Mouse (Mus musculus) ES-E14 (cell line): ENCODE data around the gene Tex21. TPM values are rescaled to one million over a fixed set of nuclear protein-coding genes. Genes with fewer than 3 reads are reported as not detected.

ENCODE experiments used
- DNase-seq: peaks from one replicate; pipeline ENCODE4 v3.0.0-alpha.2; 2013; ENCODE audit warnings: low read depth, low spot score
- H3K27ac ChIP-seq: 2 replicates; pipeline ENCODE4 v1.5.1; 2012; ENCODE audit warnings: low read depth, mild to moderate bottlenecking, low read length, moderate library complexity, mixed read lengths; ENCODE audit not compliant: poor library complexity, insufficient read depth, severe bottlenecking
- H3K36me3 ChIP-seq: 2 replicates; pipeline ENCODE4 v1.6.1; 2012; ENCODE audit warnings: mild to moderate bottlenecking, low read length, moderate library complexity, mixed read lengths; ENCODE audit not compliant: control insufficient read depth, poor library complexity, insufficient read depth, severe bottlenecking
- H3K4me1 ChIP-seq, 2 experiments: fragments of 150-350 bp in 1 of 2; sonication (generic) in 1 of 2; 2 replicates each; pipeline ENCODE4 v1.6.1; 2012; ENCODE audit warnings: low read length in 2 of 2, mild to moderate bottlenecking in 1 of 2, mixed read lengths in 1 of 2; ENCODE audit not compliant: control insufficient read depth in 2 of 2, insufficient read depth in 2 of 2, poor library complexity in 1 of 2
- H3K4me3 ChIP-seq, 2 experiments: fragments of 150-350 bp in 1 of 2; sonication (generic) in 1 of 2; 2 replicates each; pipeline ENCODE4 v1.5.1; 2012; ENCODE audit warnings: low read length in 2 of 2, low read depth in 1 of 2, mild to moderate bottlenecking in 1 of 2, mixed read lengths in 1 of 2; ENCODE audit not compliant: insufficient read depth in 1 of 2, poor library complexity in 1 of 2, severe bottlenecking in 1 of 2
- H3K9ac ChIP-seq: 2 replicates; pipeline ENCODE4 v1.6.1; 2012; ENCODE audit warnings: low read depth, mild to moderate bottlenecking, low read length, mixed read lengths; ENCODE audit not compliant: poor library complexity, insufficient read depth, severe bottlenecking
- H3K9me3 ChIP-seq: fragments of 150-350 bp; sonication (generic); 2 replicates; pipeline ENCODE4 v1.6.1; 2012; ENCODE audit warnings: low read depth, mild to moderate bottlenecking, low read length; ENCODE audit not compliant: control insufficient read depth, insufficient read depth
- CHD2 ChIP-seq: IDR thresholded peaks from 2 replicates; pipeline ENCODE4 v1.6.1; 2014; ENCODE audit warnings: mild to moderate bottlenecking, low read depth, low read length, inconsistent platforms
- HCFC1 ChIP-seq: IDR thresholded peaks from 2 replicates; pipeline ENCODE4 v1.6.1; 2012; ENCODE audit warnings: low read length, inconsistent platforms, borderline replicate concordance; ENCODE audit not compliant: insufficient read depth
- MAFK ChIP-seq: IDR thresholded peaks from 2 replicates; pipeline ENCODE4 v1.6.1; 2014; ENCODE audit warnings: mild to moderate bottlenecking, low read depth, low read length, inconsistent platforms; ENCODE audit not compliant: insufficient read depth
- ZC3H11A ChIP-seq: IDR thresholded peaks from 2 replicates; pipeline ENCODE4 v1.6.1; 2012; ENCODE audit warnings: low read depth, mild to moderate bottlenecking, inconsistent platforms, low read length, borderline replicate concordance
- ZNF384 ChIP-seq: IDR thresholded peaks from 2 replicates; pipeline ENCODE4 v1.6.1; 2012; ENCODE audit warnings: low read depth, low read length, inconsistent platforms
- in situ Hi-C, 2 experiments: fragments of 600-800 bp; cut with MboI; formaldehyde crosslinking; loops; one replicate each; pipeline ENCODE4 v1.15.1; 2025; ENCODE audit warnings: low sequenced_read_pairs in 2 of 2, inconsistent platforms in 1 of 2; ENCODE audit not compliant: unreplicated experiment in 2 of 2
- total RNA-seq: library from RNA; depleted of rRNA; stranded (reverse); fragments of 300-350 nt; gene quantifications from 2 replicates; pipeline ENCODE4 v1.2.3, GENCODE M21; 2012

Gene Tex21
- total RNA-seq, 1 experiment = 2.0 TPM

DNA sequence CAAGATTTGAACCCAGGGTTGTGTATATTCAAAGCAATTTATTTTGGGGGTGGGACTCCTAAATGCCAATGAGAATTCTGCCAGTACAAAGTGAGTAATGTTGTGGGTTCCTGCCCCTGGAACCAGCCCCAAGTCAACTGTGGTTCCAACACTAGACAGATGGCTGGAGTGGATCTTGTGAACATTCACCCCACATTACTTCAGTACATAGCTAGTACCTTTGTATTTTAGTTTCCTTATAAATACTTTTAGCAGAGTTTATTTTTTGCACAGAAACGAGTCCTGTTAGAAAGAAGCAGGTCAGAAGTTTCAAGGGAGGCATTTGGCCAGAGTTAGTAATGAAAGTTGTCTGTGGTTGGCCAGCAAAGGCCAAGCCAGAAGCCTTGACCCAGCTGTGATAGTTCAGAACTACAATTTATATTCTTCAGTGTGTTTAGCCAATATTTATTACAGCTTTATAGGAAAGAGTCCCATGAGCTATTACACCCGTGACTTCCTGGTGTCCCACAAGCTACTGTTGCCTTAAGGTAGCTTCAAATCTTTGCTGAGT is 34.6 kb upstream of the Tex21 start:
- H3K9me3 ChIP-seq = no peaks in the 10 kb centered on the region
- no peak for DNase-seq
- no peak overlapping the region for H3K4me3 ChIP-seq
- no peak overlapping the region for H3K27ac ChIP-seq
- no peak overlapping the region for H3K9ac ChIP-seq
- peaks cover 63% of the 10 kb centered on the region for H3K36me3 ChIP-seq
- no peaks in the 10 kb centered on the region for H3K4me1 ChIP-seq
- in situ Hi-C loops = no loop called here
- TF ChIP-seq CHD2 = no peak
- TF ChIP-seq HCFC1 = no peak
- no peak for TF ChIP-seq ZC3H11A
- TF ChIP-seq ZNF384 = no peak
- no peak for TF ChIP-seq MAFK

- Histone ChIP-seq H3K27ac (no peak overlapping the region), H3K9ac (no peak overlapping the region), H3K4me1 (no peaks in the 10 kb centered on the region), H3K4me3 (no peak overlapping the region), H3K36me3 (peaks cover 64% of the 10 kb centered on the region), H3K9me3 (no peaks in the 10 kb centered on the region)
- TF ChIP-seq MAFK = no peak
- TF ChIP-seq HCFC1 = no peak
- no peak for TF ChIP-seq CHD2
- TF ChIP-seq ZNF384 = no peak
- no peak for TF ChIP-seq ZC3H11A
- in situ Hi-C loops = no loop called here
- no peak for DNase-seq
Observed at GRCm38 (mm10) chr12:76280556-76280955, 34.0 kb upstream of the Tex21 start.

GRCm38 (mm10) chr12:76278209-76278608 is 31.7 kb upstream of the Tex21 start:
- DNase-seq = no peak
- Histone ChIP-seq H3K9ac (no peak overlapping the region), H3K36me3 (peaks cover 54% of the 10 kb centered on the region), H3K27ac (no peak overlapping the region), H3K4me3 (no peak overlapping the region), H3K4me1 (no peaks in the 10 kb centered on the region), H3K9me3 (no peaks in the 10 kb centered on the region)
- TF ChIP-seq ZC3H11A (no peak), CHD2 (no peak), MAFK (no peak), ZNF384 (no peak)
- in situ Hi-C loops = no loop called here

DNA sequence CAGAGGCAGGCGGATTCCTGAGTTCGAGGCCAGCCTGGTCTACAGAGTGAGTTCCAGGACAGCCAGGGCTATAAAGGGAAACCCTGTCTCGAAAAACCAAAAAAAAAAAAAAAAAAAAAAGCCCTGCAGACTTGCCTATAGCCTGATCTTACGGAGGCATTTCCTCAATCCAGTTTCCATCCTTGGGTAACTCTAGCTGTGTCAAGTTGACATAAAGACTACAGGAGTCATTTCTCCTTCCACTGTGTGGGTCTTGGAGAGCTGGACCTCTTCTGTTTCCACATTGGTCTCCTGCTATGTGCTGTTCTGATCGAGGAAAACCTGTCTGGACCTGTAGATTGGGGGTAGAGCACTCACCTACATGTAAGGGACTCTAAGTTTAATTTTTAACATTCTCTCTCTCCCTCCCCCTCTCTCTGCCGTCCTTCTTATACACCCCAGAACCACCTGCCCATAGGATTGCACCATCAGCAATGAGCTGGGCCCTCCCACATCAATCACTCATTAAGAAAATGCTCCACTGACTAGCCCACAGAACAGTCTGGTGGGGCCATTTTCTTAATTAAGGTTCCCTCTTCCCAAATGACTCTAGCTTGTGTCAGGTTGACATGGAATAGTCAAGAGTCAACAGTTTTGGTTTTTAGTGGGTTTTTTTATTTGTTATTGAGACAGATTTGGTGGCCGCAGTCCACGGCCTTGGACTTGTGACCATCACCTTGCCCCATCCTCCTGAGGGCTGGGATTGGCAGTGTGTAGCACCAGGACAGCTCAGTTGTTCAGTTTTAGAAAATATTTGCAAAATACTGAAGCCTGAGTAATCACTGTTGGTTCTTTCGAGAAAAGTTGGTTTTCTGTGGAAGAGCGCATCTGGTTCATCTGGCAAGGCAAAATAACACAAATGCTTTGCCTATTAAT is 26.3 kb upstream of the Tex21 start:
- no peak overlapping the region for H3K4me3 ChIP-seq
- TF ChIP-seq MAFK (no peak), ZC3H11A (no peak), ZNF384 (0 out of 2 replicates have a peak, but pooled peaks have one; percentile 19), CHD2 (no peak), HCFC1 (no peak)
- H3K36me3 ChIP-seq = peaks cover 46% of the 10 kb centered on the region
- H3K4me1 ChIP-seq = peaks cover 0 to 6% of the 10 kb centered on the region in 2 experiments; a peak in 1 of 4 replicates
- H3K27ac ChIP-seq = no peak overlapping the region
- no peak overlapping the region for H3K9ac ChIP-seq
- H3K9me3 ChIP-seq = no peaks in the 10 kb centered on the region
- no peak for DNase-seq
- in situ Hi-C loops = no loop called here

- no peak overlapping the region for H3K27ac ChIP-seq
- no peak overlapping the region for H3K4me3 ChIP-seq
- H3K9ac ChIP-seq = no peak overlapping the region
- peaks cover 43% of the 10 kb centered on the region for H3K36me3 ChIP-seq
- no peaks in the 10 kb centered on the region for H3K9me3 ChIP-seq
- TF ChIP-seq CHD2 (no peak), ZC3H11A (no peak), HCFC1 (no peak), MAFK (no peak), ZNF384 (no peak)
- in situ Hi-C loops = no loop called here
- DNase-seq = no peak
- H3K4me1 ChIP-seq = peaks cover 0 to 10% of the 10 kb centered on the region in 2 experiments; a peak in 1 of 4 replicates
Observed at GRCm38 (mm10) chr12:76271516-76271915, 25.0 kb upstream of the Tex21 start.
